Mouse (Mus musculus) testis, adult 2 months (tissue): ENCODE results near the gene Fcamr.

Experiments used
- CTCF ChIP-seq: fragments of 200-500 bp; IDR thresholded peaks from 2 replicates; pipeline ENCODE4 v1.5.1; 2012; ENCODE audit warnings: low read depth, mild to moderate bottlenecking, inconsistent platforms, low read length, moderate library complexity; ENCODE audit not compliant: control insufficient read depth, insufficient read depth, insufficient replicate concordance
- POLR2A ChIP-seq: fragments of 200-500 bp; IDR thresholded peaks from 2 replicates; pipeline ENCODE4 v1.6.1; 2012; ENCODE audit warnings: low read depth, mild to moderate bottlenecking, inconsistent platforms, low read length, moderate library complexity; ENCODE audit not compliant: control insufficient read depth

DNA sequence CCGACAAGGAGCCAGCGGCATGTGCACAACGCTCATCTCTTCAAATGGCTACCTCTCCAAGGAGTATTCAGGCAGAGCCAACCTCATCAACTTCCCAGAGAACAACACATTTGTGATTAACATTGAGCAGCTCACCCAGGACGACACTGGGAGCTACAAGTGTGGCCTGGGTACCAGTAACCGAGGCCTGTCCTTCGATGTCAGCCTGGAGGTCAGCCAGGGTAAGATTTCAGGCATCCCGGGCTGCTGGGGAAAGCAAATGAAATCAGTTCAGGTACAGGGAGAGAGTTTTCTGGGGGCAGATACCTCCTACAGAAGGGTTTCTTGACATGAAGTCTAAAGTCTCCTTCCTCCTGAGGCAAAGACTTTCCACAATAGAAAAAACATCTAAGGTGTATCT, 40.9 kb downstream of the Fcamr start:
- no peak for TF ChIP-seq CTCF
- no peak for TF ChIP-seq POLR2A
